Mouse (Mus musculus) heart, adult 2 months (tissue): ENCODE data around the gene Pi4kb. TPM values are rescaled to one million over a fixed set of nuclear protein-coding genes. Genes with fewer than 3 reads are reported as not detected.
"Not testable (repeated sequence)": the region's sequence is repeated elsewhere in the genome, so short reads cannot be mapped to it uniquely, and the experiment has no call there.

ENCODE experiments used
- DNase-seq, 2 experiments: peaks; one replicate each; pipeline ENCODE4 v3.0.0; 2021
- H3K27ac ChIP-seq: fragments of 200-600 bp; 2 replicates; pipeline ENCODE4 v1.8.1; 2022
- H3K27me3 ChIP-seq: fragments of 200-500 bp; 2 replicates; pipeline ENCODE4 v1.6.1; 2012; ENCODE audit warnings: mild to moderate bottlenecking, low read length, inconsistent platforms, mixed read lengths; ENCODE audit not compliant: control insufficient read depth, insufficient read depth
- H3K36me3 ChIP-seq: fragments of 200-500 bp; 2 replicates; pipeline ENCODE4 v1.6.1; 2012; ENCODE audit warnings: low read length, inconsistent platforms; ENCODE audit not compliant: control insufficient read depth, insufficient read depth
- H3K4me1 ChIP-seq: fragments of 200-500 bp; 2 replicates; pipeline ENCODE4 v1.6.1; 2011; ENCODE audit warnings: low read length; ENCODE audit not compliant: control insufficient read depth, insufficient read depth
- H3K4me3 ChIP-seq: fragments of 200-600 bp; 2 replicates; pipeline ENCODE4 v1.8.1; 2022
- H3K79me2 ChIP-seq: fragments of 200-500 bp; replicated peaks from 2 replicates; pipeline ENCODE4 v1.6.1; 2012; ENCODE audit warnings: mild to moderate bottlenecking, inconsistent platforms, low read length, moderate library complexity, mixed read lengths; ENCODE audit not compliant: control insufficient read depth, insufficient read depth
- H3K9ac ChIP-seq: fragments of 200-500 bp; 2 replicates; pipeline ENCODE4 v1.6.1; 2012; ENCODE audit warnings: low read depth, mild to moderate bottlenecking, control low read depth, inconsistent platforms, low read length, mixed read lengths
- CTCF ChIP-seq: fragments of 200-600 bp; IDR thresholded peaks from 2 replicates; pipeline ENCODE4 v1.8.1; 2022; ENCODE audit warnings: antibody characterized with exemption, mild to moderate bottlenecking, moderate library complexity
- EP300 ChIP-seq: fragments of 200-500 bp; IDR thresholded peaks from 2 replicates; pipeline ENCODE4 v1.6.1; 2011; ENCODE audit warnings: low read depth, low read length, control low read depth; ENCODE audit not compliant: insufficient read depth
- POLR2A ChIP-seq: fragments of 200-500 bp; IDR thresholded peaks from 2 replicates; pipeline ENCODE4 v1.6.1; 2011; ENCODE audit warnings: mild to moderate bottlenecking, low read depth, low read length, control low read depth; ENCODE audit not compliant: insufficient read depth
- WGBS: fragments of 180-500 bp; shearing (Covaris S2); methylation state at CpG from one replicate; pipeline ENCODE4 v1.1.7; 2018; 5-methylcytosine and 5-hydroxymethylcytosine counted together
- intact Hi-C: fragments of 180-260 bp; cut with DNase I; formaldehyde crosslinking; loops from one replicate; pipeline ENCODE4 v1.15.1; 2025
- polyA plus RNA-seq: library from polyadenylated mRNA; depleted of rRNA; stranded (reverse); fragments of >200 nt; gene quantifications from 2 replicates; pipeline ENCODE4 v1.2.3, GENCODE M21; 2012
- total RNA-seq, 2 experiments: library from RNA; stranded (reverse); gene quantifications; 2 replicates each; pipeline ENCODE4 v1.2.3; 2021

Gene Pi4kb
- total and polyA plus RNA-seq, 3 experiments, result 18.7 to 29.5 (median 25.8) TPM

DNA sequence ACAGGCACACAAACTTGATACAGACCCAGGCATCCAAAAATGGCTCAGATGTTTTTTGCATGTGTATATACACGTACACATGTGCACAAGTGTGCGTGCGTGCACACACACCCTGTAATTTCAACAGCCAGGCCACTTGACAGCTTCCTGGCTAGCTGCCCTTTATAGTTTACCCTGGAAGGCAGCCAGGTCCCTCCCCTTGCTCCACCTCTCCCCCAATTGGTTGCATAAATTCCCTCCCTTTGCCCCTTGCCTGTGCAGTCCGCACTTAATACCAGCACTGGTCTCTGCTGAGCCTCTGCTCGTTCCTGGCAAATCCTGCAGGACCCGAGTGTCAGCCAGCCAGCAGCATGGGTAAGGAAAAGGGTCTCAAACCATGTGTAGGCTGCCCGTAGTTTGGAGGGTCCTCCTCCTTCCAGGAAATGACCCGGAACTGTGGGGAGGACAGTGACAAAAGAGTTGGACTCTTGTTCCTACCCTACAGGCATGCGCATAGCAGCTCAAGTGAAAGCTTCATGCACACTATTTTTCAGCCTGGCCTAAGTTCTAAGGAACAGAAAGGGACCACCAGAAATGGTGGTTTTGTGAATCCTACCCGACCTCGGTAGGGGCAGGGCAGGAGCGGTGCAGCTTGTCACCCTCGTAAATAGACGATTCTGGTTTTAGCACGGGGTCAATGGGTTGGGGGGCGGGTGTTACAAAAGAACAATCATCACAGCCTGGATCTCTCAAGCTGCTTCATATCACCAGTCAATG lies 41.5 kb upstream of the Pi4kb start, which contains the start of gene Selenbp1:
Selenbp1 (plus strand) TSS at position 248 of the 756 bp plus-strand sequence.
- Histone ChIP-seq H3K79me2 (no peaks in the 10 kb centered on the region), H3K27ac (peak within 1 kb of the TSS; percentile 96), H3K4me3 (peak within 1 kb of the TSS; percentile 68), H3K9ac (peak within 1 kb of the TSS; percentile 76), H3K4me1 (peaks cover 13% of the 10 kb centered on the region), H3K27me3 (no peaks in the 10 kb centered on the region), H3K36me3 (no peaks in the 10 kb centered on the region)
- intact Hi-C loops, result loop anchor here (5.0 kb wide), 1 partner anchor 241 kb away; the partner anchor contains the start of gene Selenbp2
- WGBS, result under 1% methylated on average over 16 of the region's 16 CpGs
- TF ChIP-seq EP300 (peak; percentile 61), CTCF (no peak), POLR2A (peak; percentile 99)
- DNase-seq, result peak; percentile 92 to 94

GRCm38 (mm10) chr3:94933604-94934003 lies 40.9 kb upstream of the Pi4kb start:
- DNase-seq, H3K79me2 ChIP-seq, H3K4me3 ChIP-seq, H3K27ac ChIP-seq, H3K9ac ChIP-seq, H3K36me3 ChIP-seq, H3K27me3 ChIP-seq: not testable (repeated sequence)
- intact Hi-C loops, result loop anchor here (5.0 kb wide), 1 partner anchor 241 kb away; the partner anchor contains the start of gene Selenbp2
- H3K4me1 ChIP-seq, result peaks cover 13% of the 10 kb centered on the region
- WGBS, result no CpG with 5 or more reads among the region's 2 CpGs

DNA sequence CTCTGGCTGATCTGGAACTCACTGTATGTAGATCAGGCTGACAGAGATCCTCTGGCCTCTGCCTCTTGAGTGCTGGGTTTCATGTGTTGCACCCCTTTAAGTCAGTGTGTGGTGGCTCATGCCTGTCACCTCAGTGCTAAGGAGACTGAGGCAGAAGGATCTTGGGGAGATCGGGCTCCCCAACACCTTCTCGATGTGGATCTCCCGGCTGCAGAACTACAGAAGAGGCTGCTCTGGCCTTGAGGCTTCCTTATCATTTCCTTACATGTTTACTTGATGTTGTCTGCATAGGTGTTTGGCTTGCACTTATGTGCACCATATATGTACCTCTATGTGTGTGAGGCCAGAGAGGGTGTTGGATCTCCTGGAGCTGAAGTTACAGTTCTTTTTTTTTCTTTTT lies 40.0 kb upstream of the Pi4kb start:
- DNase-seq, H3K4me3 ChIP-seq, H3K27ac ChIP-seq, H3K36me3 ChIP-seq, H3K27me3 ChIP-seq, H3K79me2 ChIP-seq, H3K9ac ChIP-seq: not testable (repeated sequence)
- H3K4me1 ChIP-seq, result peaks cover 13% of the 10 kb centered on the region
- intact Hi-C loops, result loop anchor here (5.0 kb wide), 1 partner anchor 242 kb away; the partner anchor contains the start of gene Selenbp2
- WGBS, result 90% methylated on average over 3 of the region's 3 CpGs

DNA sequence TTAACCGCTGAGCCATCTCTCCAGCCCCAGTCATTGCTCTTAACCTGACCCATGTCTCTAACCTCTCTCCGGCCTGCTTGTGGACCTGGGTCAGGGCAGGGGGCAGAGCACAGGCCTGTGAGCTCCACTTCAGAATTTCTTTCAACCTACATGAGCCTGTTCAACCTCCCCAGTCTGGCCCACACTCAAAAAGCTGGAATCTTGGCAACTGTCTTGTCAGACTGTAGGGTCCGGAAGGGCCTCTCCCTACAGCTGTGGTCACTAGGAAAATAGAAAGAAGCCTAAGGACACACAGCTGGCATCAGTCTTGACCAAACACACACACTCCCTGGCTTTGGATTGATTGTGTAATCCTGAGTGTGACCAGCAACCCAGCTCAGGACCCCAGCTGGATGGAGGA lies 39.2 kb upstream of the Pi4kb start:
- H3K36me3 ChIP-seq, intact Hi-C loops, H3K27me3 ChIP-seq, H3K79me2 ChIP-seq, H3K4me3 ChIP-seq, H3K9ac ChIP-seq: not testable (repeated sequence)
- 55% methylated on average over 3 of the region's 3 CpGs for WGBS
- Histone ChIP-seq H3K27ac (peak overlapping the region; percentile 17; the same call in 1 of the 2 replicates), H3K4me1 (peaks cover 12% of the 10 kb centered on the region)
- peak; percentile 80 to 86 for DNase-seq

DNA sequence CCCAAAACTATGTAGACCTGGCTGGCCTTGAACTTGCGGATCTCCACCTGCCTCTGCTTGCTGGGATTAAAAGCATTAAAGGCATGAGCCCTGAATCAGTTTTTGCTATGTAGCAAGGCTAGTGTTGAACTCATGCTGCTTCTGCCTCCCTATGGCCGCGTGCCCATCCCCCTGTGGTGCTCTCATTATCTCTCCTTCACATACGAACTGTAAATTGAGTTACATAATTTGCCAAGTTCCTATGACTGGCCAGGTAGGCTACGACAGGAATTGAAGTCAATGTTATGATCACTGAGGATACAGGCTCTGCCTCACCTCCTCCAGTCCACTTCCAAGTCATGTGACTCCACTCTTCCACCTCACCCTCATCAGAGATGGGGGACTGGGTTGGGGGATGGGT lies 38.4 kb upstream of the Pi4kb start:
- intact Hi-C loops, H3K4me3 ChIP-seq, H3K79me2 ChIP-seq, H3K36me3 ChIP-seq, H3K9ac ChIP-seq, H3K4me1 ChIP-seq, H3K27me3 ChIP-seq, H3K27ac ChIP-seq, DNase-seq: not testable (repeated sequence)
- 83% methylated on average over 5 of the region's 5 CpGs for WGBS

- H3K4me3 ChIP-seq, H3K36me3 ChIP-seq, H3K4me1 ChIP-seq, H3K27me3 ChIP-seq, H3K27ac ChIP-seq, H3K9ac ChIP-seq, H3K79me2 ChIP-seq, intact Hi-C loops, DNase-seq: not testable (repeated sequence)
- 91% methylated on average over 7 of the region's 7 CpGs for WGBS
These were observed 37.3 kb upstream of the Pi4kb start for GRCm38 (mm10) chr3:94937194-94937593.

DNA sequence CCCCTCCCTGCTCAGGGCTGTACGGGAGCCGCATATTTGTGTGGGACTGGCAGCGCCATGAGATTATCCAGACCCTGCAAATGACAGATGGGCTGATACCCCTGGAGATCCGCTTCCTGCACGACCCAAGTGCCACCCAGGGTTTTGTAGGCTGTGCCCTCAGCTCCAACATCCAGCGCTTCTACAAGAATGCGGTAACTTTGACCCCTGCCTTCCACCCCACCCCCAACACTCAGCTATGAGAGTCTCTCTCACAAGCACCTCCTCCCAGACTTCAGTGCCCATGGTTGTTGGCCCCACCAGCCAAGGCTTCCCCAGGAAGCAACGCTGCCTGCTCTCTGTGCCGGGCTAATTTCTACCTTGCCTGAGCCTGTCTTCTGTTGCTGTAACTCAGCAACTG lies 34.5 kb upstream of the Pi4kb start:
- H3K36me3 ChIP-seq, DNase-seq, H3K27ac ChIP-seq, H3K9ac ChIP-seq, H3K4me1 ChIP-seq, intact Hi-C loops, H3K79me2 ChIP-seq, H3K4me3 ChIP-seq, H3K27me3 ChIP-seq: not testable (repeated sequence)
- 61% methylated on average over 9 of the region's 9 CpGs for WGBS

DNA sequence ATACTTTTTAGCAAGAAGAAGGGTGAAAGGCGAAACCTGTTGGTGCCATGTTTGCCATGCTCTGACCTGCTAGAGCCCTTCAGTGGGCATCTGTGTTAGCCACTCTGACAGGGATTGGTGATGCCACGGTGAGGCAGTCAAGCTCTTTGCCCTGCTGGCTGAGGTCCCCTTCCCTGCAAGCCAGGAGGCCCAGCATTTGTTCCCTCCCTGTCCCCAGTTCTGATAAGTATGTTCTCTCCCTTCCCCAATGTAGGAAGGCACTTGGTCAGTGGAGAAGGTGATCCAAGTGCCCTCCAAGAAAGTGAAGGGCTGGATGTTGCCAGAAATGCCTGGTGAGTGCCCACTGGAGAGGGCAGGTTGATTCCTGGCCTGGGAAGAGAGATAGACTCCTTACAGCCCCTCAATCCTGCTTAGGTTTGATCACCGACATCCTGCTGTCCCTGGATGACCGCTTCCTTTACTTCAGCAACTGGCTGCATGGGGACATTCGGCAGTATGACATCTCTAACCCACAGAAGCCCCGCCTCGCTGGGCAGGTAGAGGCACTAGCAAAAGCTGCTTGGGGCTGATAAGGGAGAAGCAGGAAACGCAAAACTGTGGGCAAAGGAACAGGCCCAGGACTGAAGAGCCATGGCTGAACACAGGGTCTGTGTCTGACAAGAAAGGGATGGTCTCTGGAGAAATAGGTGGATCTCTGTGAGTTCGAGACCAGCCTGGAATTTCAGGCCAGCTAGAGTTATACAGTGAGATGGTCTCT lies 32.1 kb upstream of the Pi4kb start:
- not testable (repeated sequence) for H3K27ac ChIP-seq, H3K4me1 ChIP-seq, H3K4me3 ChIP-seq

More for the DNA sequence above, 32.1 kb upstream of the Pi4kb start:
- H3K27me3 ChIP-seq, intact Hi-C loops, DNase-seq, H3K79me2 ChIP-seq, H3K9ac ChIP-seq, H3K36me3 ChIP-seq: not testable (repeated sequence)
- WGBS, result 75% methylated on average over 9 of the region's 9 CpGs
